15 mouse cellular contexts compared by ENCODE assay signal in the genomic region with DNA sequence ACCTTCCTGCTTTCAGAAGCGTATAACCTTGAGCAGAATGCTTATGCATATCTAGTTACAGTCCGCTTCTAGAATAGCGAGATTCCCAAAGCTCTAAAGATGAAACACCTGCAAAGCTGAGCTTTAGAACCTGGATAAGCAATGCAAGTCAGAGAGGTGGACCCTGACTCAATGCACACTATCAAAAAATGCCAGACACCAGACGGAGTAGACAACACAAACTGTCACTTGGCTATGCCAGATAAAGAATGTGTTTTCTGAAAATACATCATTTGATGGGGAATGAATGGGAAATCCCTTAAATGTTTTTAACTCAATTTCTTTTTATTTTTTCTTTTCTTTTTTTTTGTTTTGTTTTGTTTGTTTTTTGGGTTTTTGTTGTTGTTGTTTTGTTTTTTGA.
"Had no signal": no experiment of that assay in that cellular context is flagged by ENCODE, and none has a peak within 500 bp of the region (broad histone marks: within the 10 kb centered on the region; RNA-seq: fewer than 3 reads in every experiment).

No protein-coding gene starts in this region.

- H3K27ac ChIP-seq: limb, embryonic 10.5 days; midbrain, embryonic 12.5 days; stomach, postnatal 0 days had no signal

- DNase-seq: kidney, adult 8-10 months; kidney, postnatal 25 days; lung, adult 2 months; lung, postnatal 4 days; right cerebral cortex, postnatal 25 days; thymus, adult 18-20 months; thymus, postnatal 14 days had no signal

- H3K4me1 ChIP-seq: limb, embryonic 10.5 days; midbrain, embryonic 12.5 days had no signal

- ATAC-seq: inflammation-experienced regulatory T-cells, adult 6 months; intestine, postnatal 0 days; lung, postnatal 0 days; midbrain, embryonic 16.5 days had no signal

- H3K4me3 ChIP-seq: limb, embryonic 10.5 days; megakaryocyte, embryonic 14.5 days; midbrain, embryonic 12.5 days had no signal

- H3K9me3 ChIP-seq: limb, embryonic 10.5 days; megakaryocyte, embryonic 14.5 days; midbrain, embryonic 12.5 days had no signal

- H3K9ac ChIP-seq: midbrain, embryonic 12.5 days had no signal

- H3K27me3 ChIP-seq: megakaryocyte, embryonic 14.5 days; midbrain, embryonic 12.5 days had no signal

- H3K4me2 ChIP-seq: midbrain, embryonic 12.5 days had no signal
